In the genomic region with DNA sequence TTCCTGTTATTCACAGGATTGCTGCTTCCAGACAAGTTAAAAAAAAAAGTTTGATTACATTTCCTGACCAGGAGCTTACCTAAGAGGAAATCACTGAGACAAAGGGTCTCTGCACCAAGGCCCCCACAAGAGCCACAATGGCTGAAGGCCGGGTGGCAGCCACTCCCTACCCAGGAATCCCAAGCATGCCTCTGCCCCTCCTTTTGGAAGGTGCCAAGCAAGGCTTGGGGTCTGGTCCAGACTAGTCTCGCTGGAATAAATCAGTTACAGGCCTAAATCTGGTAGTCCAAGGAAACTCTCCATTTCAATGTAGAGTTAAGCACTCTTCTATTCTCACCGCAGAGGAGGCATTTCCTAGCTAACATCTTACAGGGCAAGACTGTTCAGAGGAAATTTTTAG, we compare ENCODE assay signal across 7 mouse cellular contexts.
DNase-seq lines count a peak whose midpoint lies in the region; ATAC-seq and TF ChIP-seq lines count a peak whose summit lies in the region.

No protein-coding gene starts in this region.

- H3K27ac ChIP-seq in forebrain, embryonic 15.5 days (replicated peaks), result no peak overlapping the region; the same call in 1 of the 2 replicates
- peak overlapping the region; percentile 57 for H3K27ac ChIP-seq in intestine, postnatal 0 days (ENCODE audit: low read depth, low read length)
- peak overlapping the region; percentile 99 for H3K27ac ChIP-seq in lung, embryonic 15.5 days
- H3K27ac ChIP-seq in cerebellum, adult 2 months (ENCODE audit: insufficient read depth, low read length), result no peak overlapping the region

- no peak overlapping the region for H3K4me2 ChIP-seq in forebrain, embryonic 15.5 days (replicated peaks)
- H3K4me2 ChIP-seq in intestine, postnatal 0 days (replicated peaks; ENCODE audit: low read depth), result peak overlapping the region; percentile 98
- peak overlapping the region; percentile 88 for H3K4me2 ChIP-seq in lung, embryonic 15.5 days

- H3K4me3 ChIP-seq in forebrain, embryonic 15.5 days, result 0 out of 2 replicates have a peak overlapping the region, but pooled peaks have one; percentile 68
- H3K4me3 ChIP-seq in intestine, postnatal 0 days (ENCODE audit: low read depth, low read length), result peak overlapping the region; percentile 72
- peak overlapping the region; percentile 93 for H3K4me3 ChIP-seq in lung, embryonic 15.5 days
- H3K4me3 ChIP-seq in cerebellum, adult 2 months (replicated peaks; ENCODE audit: insufficient read depth, low read depth, low read length), result no peak overlapping the region

- no peak overlapping the region for H3K9ac ChIP-seq in forebrain, embryonic 15.5 days (replicated peaks)
- no peak overlapping the region for H3K9ac ChIP-seq in intestine, postnatal 0 days (ENCODE audit: low read depth, low read length)
- peak overlapping the region; percentile 91; the same call in 1 of the 2 replicates for H3K9ac ChIP-seq in lung, embryonic 15.5 days

- no peak for TF ChIP-seq CTCF in intestine, postnatal 0 days (IDR thresholded peaks at IDR 0.05; ENCODE audit: low read depth)
- TF ChIP-seq CTCF in cerebellum, adult 2 months (IDR thresholded peaks at IDR 0.05; ENCODE audit: borderline replicate concordance, insufficient read depth, low read depth, low read length), result no peak

- no peaks in the 10 kb centered on the region for H3K36me3 ChIP-seq in forebrain, embryonic 15.5 days
- H3K36me3 ChIP-seq in intestine, postnatal 0 days (ENCODE audit: control insufficient read depth, insufficient read depth), result no peaks in the 10 kb centered on the region
- H3K36me3 ChIP-seq in lung, embryonic 15.5 days, result no peaks in the 10 kb centered on the region

- peak; percentile 76 for DNase-seq in WW6 (ENCODE audit: low read depth, low spot score)
- DNase-seq in right cerebral cortex, postnatal 25 days, result no peak
- no peak for DNase-seq in cerebellum, adult 2 months
- DNase-seq in c-Kit-positive CD71-positive TER-119-positive erythroid progenitor cells, embryonic 14.5 days (ENCODE audit: low spot score), result no peak

- no peak for TF ChIP-seq POLR2A in cerebellum, adult 2 months (IDR thresholded peaks at IDR 0.05; ENCODE audit: borderline replicate concordance, insufficient read depth, low read length)

- no peak for ATAC-seq in forebrain, embryonic 15.5 days (replicated peaks)
- no peak for ATAC-seq in intestine, postnatal 0 days
- ATAC-seq in lung, embryonic 15.5 days (ENCODE audit: borderline replicate concordance, extremely low read depth, low FRiP score, low TSS enrichment), result peak; percentile 20; the same call in 1 of the 2 replicates

- no peaks in the 10 kb centered on the region for H3K9me3 ChIP-seq in forebrain, embryonic 15.5 days
- no peaks in the 10 kb centered on the region for H3K9me3 ChIP-seq in intestine, postnatal 0 days (ENCODE audit: control insufficient read depth)
- no peaks in the 10 kb centered on the region for H3K9me3 ChIP-seq in lung, embryonic 15.5 days

- H3K27me3 ChIP-seq in forebrain, embryonic 15.5 days, result no peaks in the 10 kb centered on the region
- H3K27me3 ChIP-seq in intestine, postnatal 0 days (replicated peaks; ENCODE audit: control insufficient read depth, insufficient read depth, low read length), result peaks cover 6% of the 10 kb centered on the region; the same call in 1 of the 2 replicates
- H3K27me3 ChIP-seq in lung, embryonic 15.5 days, result no peaks in the 10 kb centered on the region
- no peaks in the 10 kb centered on the region for H3K27me3 ChIP-seq in cerebellum, adult 2 months (ENCODE audit: control insufficient read depth, insufficient read depth, low read length)

- H3K4me1 ChIP-seq in forebrain, embryonic 15.5 days, result peaks cover 29% of the 10 kb centered on the region
- 0 out of 2 replicates have a peak, but pooled peaks cover 8% of the 10 kb centered on the region for H3K4me1 ChIP-seq in intestine, postnatal 0 days (replicated peaks; ENCODE audit: control insufficient read depth, insufficient read depth, low read length)
- peaks cover 48% of the 10 kb centered on the region for H3K4me1 ChIP-seq in lung, embryonic 15.5 days
- H3K4me1 ChIP-seq in cerebellum, adult 2 months (ENCODE audit: control insufficient read depth, insufficient read depth, low read length), result peaks cover 2% of the 10 kb centered on the region; the same call in 1 of the 2 replicates

- WGBS in forebrain, embryonic 15.5 days, result 34% methylated on average over 3 of the region's 3 CpGs
- 34% methylated on average over 3 of the region's 3 CpGs for WGBS in intestine, postnatal 0 days
- 22% methylated on average over 3 of the region's 3 CpGs for WGBS in lung, embryonic 15.5 days
- 91% methylated on average over 3 of the region's 3 CpGs for WGBS in cerebellum, adult 2 months

Comparison
In these comparisons a context has a peak if more than half of its experiments do, and no peak if none do; other contexts are left out.
1. H3K27ac ChIP-seq: peak in intestine, postnatal 0 days (single experiment) and lung, embryonic 15.5 days (single experiment); none in forebrain, embryonic 15.5 days (single experiment) and cerebellum, adult 2 months (single experiment).